Mouse (Mus musculus): ENCODE measurements at regions not wholly inside any gene's neighbourhood (a gene's known extent, or its start where the extent isn't known, plus 50 kb on each side); places are given as distances from the start of the nearest gene placed in this dataset.

DNA sequence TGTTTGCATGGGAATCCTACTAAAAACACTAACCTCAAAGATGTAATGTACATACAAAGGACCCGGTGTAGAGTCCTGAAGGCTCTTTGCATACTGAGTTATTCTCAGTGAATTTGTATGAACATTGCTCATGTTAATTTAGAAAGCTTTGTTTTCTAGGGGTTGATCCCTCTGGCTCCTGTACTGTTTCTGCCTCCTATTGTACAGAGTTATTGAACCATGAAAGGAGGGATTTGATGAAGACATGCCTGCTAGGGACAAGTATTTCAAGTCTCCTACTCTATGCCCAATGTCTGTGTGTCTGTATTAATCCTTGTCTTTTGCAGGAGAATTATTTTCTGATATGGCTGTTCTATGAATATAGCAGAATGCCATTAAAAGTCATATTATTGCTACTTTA lies 1425.1 kb downstream of the Fam181b start:
- WGBS, result 84% methylated on average over 1 of the region's 1 CpGs

DNA sequence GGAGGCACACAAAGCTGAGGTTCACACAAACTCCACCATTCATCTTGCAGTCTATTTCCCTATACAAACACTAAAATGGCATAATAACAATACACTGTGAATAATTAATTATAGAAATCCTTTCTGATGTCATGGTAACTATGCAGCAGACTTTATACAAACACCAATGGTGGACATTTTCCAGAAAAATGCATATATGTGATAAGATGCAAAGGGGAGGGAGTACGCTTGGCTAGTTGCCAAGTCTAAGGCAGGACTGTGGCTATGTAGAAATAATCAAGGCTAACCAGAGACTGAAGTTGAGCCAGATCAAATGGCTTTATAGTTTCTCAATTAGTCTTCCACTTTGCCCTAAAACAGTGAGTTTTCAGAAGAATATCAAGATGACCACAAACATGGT lies 1437.3 kb downstream of the Fam181b start:
- WGBS, result 88% methylated on average over 1 of the region's 1 CpGs

More for the DNA sequence above, 1425.1 kb downstream of the Fam181b start:
- H3K9ac ChIP-seq, result no peak overlapping the region
- no peak for ATAC-seq (ENCODE audit: insufficient number of reproducible peaks, insufficient read depth, low FRiP score, low TSS enrichment)
- no peaks in the 10 kb centered on the region for H3K4me1 ChIP-seq
- no peaks in the 10 kb centered on the region for H3K9me3 ChIP-seq
- H3K4me3 ChIP-seq, result no peak overlapping the region
- no peaks in the 10 kb centered on the region for H3K27me3 ChIP-seq
- H3K27ac ChIP-seq, result no peak overlapping the region
- H3K36me3 ChIP-seq, result no peaks in the 10 kb centered on the region
- no peak overlapping the region for H3K4me2 ChIP-seq (replicated peaks)

GRCm38 (mm10) chr7:94532520-94532919 lies 1452.9 kb downstream of the Fam181b start:
- Histone ChIP-seq H3K4me3 (no peak overlapping the region), H3K4me2 (replicated peaks) (no peak overlapping the region), H3K4me1 (no peaks in the 10 kb centered on the region), H3K27ac (no peak overlapping the region), H3K27me3 (no peaks in the 10 kb centered on the region), H3K36me3 (no peaks in the 10 kb centered on the region), H3K9ac (no peak overlapping the region), H3K9me3 (no peaks in the 10 kb centered on the region)
- ATAC-seq (ENCODE audit: insufficient number of reproducible peaks, insufficient read depth, low FRiP score, low TSS enrichment), result no peak
- WGBS, result 49% methylated on average over 1 of the region's 1 CpGs

More for the DNA sequence above, 1437.3 kb downstream of the Fam181b start:
- no peaks in the 10 kb centered on the region for H3K36me3 ChIP-seq
- no peak overlapping the region for H3K27ac ChIP-seq
- H3K4me2 ChIP-seq (replicated peaks), result no peak overlapping the region
- H3K4me1 ChIP-seq, result no peaks in the 10 kb centered on the region
- no peak for ATAC-seq (ENCODE audit: insufficient number of reproducible peaks, insufficient read depth, low FRiP score, low TSS enrichment)
- no peak overlapping the region for H3K4me3 ChIP-seq
- 0 out of 2 replicates have a peak, but pooled peaks cover 5% of the 10 kb centered on the region for H3K9me3 ChIP-seq
- H3K27me3 ChIP-seq, result no peaks in the 10 kb centered on the region
- H3K9ac ChIP-seq, result no peak overlapping the region

GRCm38 (mm10) chr7:94548332-94548731 lies 1468.7 kb downstream of the Fam181b start:
- Histone ChIP-seq H3K9me3 (no peaks in the 10 kb centered on the region), H3K27me3 (no peaks in the 10 kb centered on the region), H3K4me2 (replicated peaks) (no peak overlapping the region), H3K4me1 (peaks cover 5% of the 10 kb centered on the region; the same call in 1 of the 2 replicates), H3K9ac (no peak overlapping the region), H3K27ac (no peak overlapping the region), H3K36me3 (no peaks in the 10 kb centered on the region), H3K4me3 (no peak overlapping the region)
- WGBS, result 12% methylated on average over 1 of the region's 1 CpGs
- no peak for ATAC-seq (ENCODE audit: insufficient number of reproducible peaks, insufficient read depth, low FRiP score, low TSS enrichment)

DNA sequence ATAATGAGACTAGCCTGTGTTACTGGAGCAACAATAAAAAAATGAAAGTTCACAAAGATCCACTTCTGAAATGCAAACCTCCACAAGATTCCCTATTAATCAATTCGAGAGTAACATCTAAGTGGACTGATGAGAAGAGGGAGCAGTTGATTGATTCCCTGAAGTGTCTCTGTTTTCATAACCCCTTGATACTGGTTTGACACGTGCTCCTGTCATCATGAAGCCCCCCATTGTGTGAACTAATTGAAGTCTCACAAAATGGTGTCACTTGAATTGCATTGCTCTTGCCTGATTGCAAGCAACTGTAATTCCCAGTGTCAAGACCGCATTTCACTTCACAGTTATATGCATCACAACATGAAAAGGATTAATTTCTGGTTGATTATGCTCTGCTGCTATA lies 1501.8 kb downstream of the Fam181b start:
- Histone ChIP-seq H3K9me3 (no peaks in the 10 kb centered on the region), H3K36me3 (no peaks in the 10 kb centered on the region), H3K4me3 (no peak overlapping the region), H3K27ac (no peak overlapping the region), H3K9ac (no peak overlapping the region), H3K27me3 (no peaks in the 10 kb centered on the region), H3K4me1 (no peaks in the 10 kb centered on the region), H3K4me2 (replicated peaks) (no peak overlapping the region)
- no peak for ATAC-seq (ENCODE audit: insufficient number of reproducible peaks, insufficient read depth, low FRiP score, low TSS enrichment)
- 52% methylated on average over 3 of the region's 3 CpGs for WGBS

DNA sequence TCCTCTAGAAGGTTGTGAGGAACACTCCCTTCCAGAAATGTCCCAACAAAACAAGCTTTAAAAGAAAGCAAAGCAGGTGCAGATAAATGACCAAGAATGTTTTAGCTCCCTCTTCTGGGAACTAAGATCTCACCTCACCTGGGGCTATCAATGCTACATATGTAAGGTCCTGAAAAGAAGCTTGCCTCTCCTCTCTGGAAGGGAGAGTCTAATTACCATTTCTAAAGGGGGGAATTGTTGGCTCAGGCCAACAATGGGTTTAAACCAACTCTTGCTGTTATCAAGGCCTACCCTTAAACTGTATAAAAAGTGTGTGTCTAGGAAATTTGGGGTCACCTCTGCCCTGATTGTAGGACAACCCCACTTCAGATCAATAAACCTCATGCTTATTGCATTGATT lies 1508.1 kb downstream of the Fam181b start:
- Histone ChIP-seq H3K27me3 (no peaks in the 10 kb centered on the region), H3K4me2 (replicated peaks) (no peak overlapping the region), H3K27ac (no peak overlapping the region), H3K9me3 (no peaks in the 10 kb centered on the region), H3K9ac (no peak overlapping the region), H3K4me1 (no peaks in the 10 kb centered on the region), H3K36me3 (no peaks in the 10 kb centered on the region), H3K4me3 (no peak overlapping the region)
- no peak for ATAC-seq (ENCODE audit: insufficient number of reproducible peaks, insufficient read depth, low FRiP score, low TSS enrichment)

DNA sequence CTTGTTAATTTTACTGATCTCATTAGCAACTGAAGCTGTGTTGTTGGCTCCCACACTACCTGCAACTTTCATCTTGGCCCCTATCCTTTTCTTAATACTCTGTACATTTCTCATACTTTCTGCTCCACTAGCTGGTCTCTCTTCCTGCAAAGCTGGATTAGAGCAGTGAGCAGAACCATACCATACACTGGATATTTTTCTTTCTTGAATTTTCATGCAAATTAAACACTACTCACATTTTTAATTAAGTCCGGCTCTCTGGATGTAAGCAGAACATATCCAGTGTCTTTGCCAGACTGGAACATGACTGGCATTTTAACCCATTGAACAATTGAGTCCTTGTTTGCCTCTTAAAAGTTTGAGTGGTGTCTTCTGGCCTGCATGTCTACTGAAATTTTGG lies 1515.0 kb downstream of the Fam181b start:
- H3K36me3 ChIP-seq, result no peaks in the 10 kb centered on the region
- H3K4me1 ChIP-seq, result no peaks in the 10 kb centered on the region
- no peak overlapping the region for H3K4me2 ChIP-seq (replicated peaks)
- no peak overlapping the region for H3K27ac ChIP-seq
- no peaks in the 10 kb centered on the region for H3K27me3 ChIP-seq
- 69% methylated on average over 1 of the region's 1 CpGs for WGBS
- H3K9ac ChIP-seq, result no peak overlapping the region
- no peak for ATAC-seq (ENCODE audit: insufficient number of reproducible peaks, insufficient read depth, low FRiP score, low TSS enrichment)
- H3K9me3 ChIP-seq, result no peaks in the 10 kb centered on the region
- no peak overlapping the region for H3K4me3 ChIP-seq

DNA sequence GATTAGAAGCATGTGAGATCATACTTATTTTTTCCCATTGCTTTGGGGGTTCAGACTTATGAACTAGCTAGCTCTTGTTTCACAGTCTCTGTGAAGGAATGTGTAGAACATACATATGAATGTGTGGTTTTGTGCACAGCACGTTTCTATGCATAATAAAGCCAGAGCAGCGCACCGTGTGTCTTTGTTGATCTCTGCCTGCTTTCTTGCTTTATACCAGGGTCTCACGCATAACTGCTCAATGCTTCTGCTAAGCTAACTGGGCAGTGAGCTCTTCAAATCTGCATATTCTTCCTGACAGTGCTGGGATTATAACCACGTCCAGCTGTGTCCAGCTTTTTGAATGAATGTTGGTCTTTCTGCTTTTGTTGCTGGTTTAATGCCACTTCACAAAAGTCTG lies 1539.3 kb downstream of the Fam181b start:
- 78% methylated on average over 5 of the region's 5 CpGs for WGBS
- H3K4me3 ChIP-seq, result no peak overlapping the region
- no peak overlapping the region for H3K4me2 ChIP-seq (replicated peaks)
- ATAC-seq (ENCODE audit: insufficient number of reproducible peaks, insufficient read depth, low FRiP score, low TSS enrichment), result no peak
- no peaks in the 10 kb centered on the region for H3K27me3 ChIP-seq
- no peak overlapping the region for H3K27ac ChIP-seq
- no peaks in the 10 kb centered on the region for H3K4me1 ChIP-seq
- no peaks in the 10 kb centered on the region for H3K9me3 ChIP-seq
- no peak overlapping the region for H3K9ac ChIP-seq
- no peaks in the 10 kb centered on the region for H3K36me3 ChIP-seq

- 74% methylated on average over 1 of the region's 1 CpGs for WGBS
- no peak for ATAC-seq (ENCODE audit: insufficient number of reproducible peaks, insufficient read depth, low FRiP score, low TSS enrichment)
These were observed 1544.9 kb downstream of the Fam181b start for GRCm38 (mm10) chr7:94624546-94624945.

GRCm38 (mm10) chr7:94637367-94638023 lies 1533.6 kb upstream of the Tenm4 start:
- no peak for ATAC-seq (ENCODE audit: insufficient number of reproducible peaks, insufficient read depth, low FRiP score, low TSS enrichment)
- Histone ChIP-seq H3K4me1 (no peaks in the 10 kb centered on the region), H3K4me2 (replicated peaks) (no peak overlapping the region), H3K9me3 (no peaks in the 10 kb centered on the region), H3K4me3 (no peak overlapping the region), H3K27ac (no peak overlapping the region), H3K36me3 (no peaks in the 10 kb centered on the region), H3K27me3 (no peaks in the 10 kb centered on the region), H3K9ac (no peak overlapping the region)
- WGBS, result 67% methylated on average over 3 of the region's 3 CpGs

More at GRCm38 (mm10) chr7:94624546-94624945, 1544.9 kb downstream of the Fam181b start:
- Histone ChIP-seq H3K4me3 (no peak overlapping the region), H3K27me3 (no peaks in the 10 kb centered on the region), H3K9ac (no peak overlapping the region), H3K9me3 (no peaks in the 10 kb centered on the region), H3K4me2 (replicated peaks) (no peak overlapping the region), H3K4me1 (no peaks in the 10 kb centered on the region), H3K27ac (no peak overlapping the region), H3K36me3 (no peaks in the 10 kb centered on the region)

DNA sequence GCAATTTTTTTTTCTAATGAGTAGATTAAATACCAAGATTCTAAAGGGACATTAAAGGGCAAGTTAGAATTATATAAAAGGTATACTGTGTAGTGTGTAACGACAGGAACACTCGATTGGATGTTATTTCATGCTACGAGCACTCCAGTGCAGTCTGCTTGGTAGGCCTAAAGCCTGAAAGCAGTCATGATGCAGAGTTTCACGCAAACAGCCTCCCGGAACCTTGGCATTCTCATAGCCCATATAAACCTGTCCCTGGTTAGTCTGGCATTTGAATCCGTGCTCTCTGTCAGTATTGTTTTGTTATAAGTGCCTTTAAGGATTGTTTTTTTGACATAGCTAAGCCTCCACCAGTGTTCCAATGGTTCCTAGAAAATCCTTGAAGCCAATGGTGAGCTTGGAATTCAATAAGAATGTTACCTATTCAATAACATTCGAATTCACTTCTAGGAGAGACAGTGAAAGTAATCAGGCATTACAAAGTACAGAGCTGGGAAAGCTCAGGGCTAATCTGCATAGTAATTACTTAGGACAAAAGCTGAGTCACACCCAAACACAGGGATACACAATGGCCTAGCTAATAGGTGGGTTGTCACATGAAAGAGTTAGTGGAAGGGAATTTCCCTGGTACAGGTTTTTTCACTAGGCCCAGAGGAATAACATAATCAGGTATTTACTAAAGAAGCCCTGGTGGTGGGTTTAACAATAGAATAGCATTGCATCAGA lies 1526.3 kb upstream of the Tenm4 start:
- Histone ChIP-seq H3K4me2 (replicated peaks) (no peak overlapping the region), H3K4me1 (no peaks in the 10 kb centered on the region), H3K27me3 (no peaks in the 10 kb centered on the region), H3K27ac (no peak overlapping the region), H3K36me3 (no peaks in the 10 kb centered on the region), H3K9ac (no peak overlapping the region), H3K9me3 (no peaks in the 10 kb centered on the region), H3K4me3 (no peak overlapping the region)
- no peak for ATAC-seq (ENCODE audit: insufficient number of reproducible peaks, insufficient read depth, low FRiP score, low TSS enrichment)
- 57% methylated on average over 7 of the region's 7 CpGs for WGBS

GRCm38 (mm10) chr7:94645337-94645736 lies 1525.7 kb upstream of the Tenm4 start:
- H3K27ac ChIP-seq, result no peak overlapping the region
- no peaks in the 10 kb centered on the region for H3K9me3 ChIP-seq
- H3K36me3 ChIP-seq, result no peaks in the 10 kb centered on the region
- H3K4me3 ChIP-seq, result no peak overlapping the region
- H3K9ac ChIP-seq, result no peak overlapping the region
- H3K4me1 ChIP-seq, result no peaks in the 10 kb centered on the region
- no peak overlapping the region for H3K4me2 ChIP-seq (replicated peaks)
- 59% methylated on average over 4 of the region's 4 CpGs for WGBS
- no peak for ATAC-seq (ENCODE audit: insufficient number of reproducible peaks, insufficient read depth, low FRiP score, low TSS enrichment)
- no peaks in the 10 kb centered on the region for H3K27me3 ChIP-seq
